Mouse (Mus musculus) embryonic stem cell, embryonic (primary cell): Measurements from ENCODE around the gene Abcb4.
"Not testable (repeated sequence)": the region's sequence is repeated elsewhere in the genome, so short reads cannot be mapped to it uniquely, and the experiment has no call there.

ENCODE experiments used
- CTCF ChIA-PET, 4 experiments: fragments of 300-600 bp in 2 of 4; fragments of 350-600 bp in 2 of 4; sonication (Branson Sonifier 250); formaldehyde crosslinking; loops; one replicate each; lab custom pipeline; 2022; ENCODE audit warnings: inconsistent platforms in 2 of 4; lab: Charles Lee
- POLR2A ChIA-PET, 4 experiments: fragments of 300-600 bp in 2 of 4; fragments of 350-600 bp in 2 of 4; sonication (Branson Sonifier 250); formaldehyde crosslinking; loops; one replicate each; lab custom pipeline; 2022; ENCODE audit warnings: antibody characterized with exemption in 4 of 4, inconsistent platforms in 1 of 4; lab: Charles Lee

The Abcb4 gene

DNA sequence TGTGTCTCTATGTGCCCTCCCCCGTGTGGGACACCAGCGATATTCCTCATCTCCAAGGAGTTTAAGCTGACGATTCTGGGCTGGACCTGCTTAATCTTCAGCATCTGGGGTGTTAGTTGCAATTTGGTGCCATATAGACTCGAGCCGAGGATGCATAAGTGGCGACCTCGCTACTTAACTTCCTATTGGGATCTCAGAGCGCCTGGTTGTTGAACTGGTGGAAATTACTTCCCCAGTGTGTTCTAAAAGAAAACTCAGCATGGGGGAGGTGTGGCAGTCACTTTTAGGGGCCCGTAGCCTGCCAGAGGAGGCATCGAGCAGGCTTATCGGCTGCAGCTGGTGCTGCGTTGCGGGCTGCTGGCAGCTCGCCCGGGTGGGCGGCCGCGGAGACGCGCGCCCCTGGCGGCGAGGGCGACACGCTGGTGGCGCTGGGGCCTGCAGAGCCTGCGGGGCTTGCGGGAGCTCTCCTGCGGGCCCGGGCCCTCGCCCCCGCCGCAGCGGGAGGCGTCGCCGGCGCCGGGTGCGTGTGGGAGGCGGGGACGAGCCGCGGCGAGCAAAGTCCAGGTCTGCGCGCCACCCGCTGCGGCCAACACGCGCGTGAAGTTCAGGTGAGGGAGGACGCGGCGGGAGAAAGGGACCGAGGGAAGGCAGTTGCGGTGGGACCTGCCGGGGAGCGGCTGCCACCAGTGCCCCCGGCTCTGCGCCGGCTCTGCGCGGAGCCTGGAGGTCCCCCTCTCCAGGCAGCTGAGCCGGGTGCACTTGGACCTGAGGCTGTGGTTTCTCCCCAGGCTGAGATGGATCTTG is at the start of gene Abcb4:
Gene Abcb4 (plus strand): TSS at position 418 of the 804 bp plus-strand sequence.
- CTCF ChIA-PET, result interaction anchor here (0.5 to 1.1 kb wide), 12 partner anchors 9 to 296 kb away, joined by 3 to 5 read pairs (median 3); partner anchors contain the start of gene Tmem243 (in 1 of the 4)

DNA sequence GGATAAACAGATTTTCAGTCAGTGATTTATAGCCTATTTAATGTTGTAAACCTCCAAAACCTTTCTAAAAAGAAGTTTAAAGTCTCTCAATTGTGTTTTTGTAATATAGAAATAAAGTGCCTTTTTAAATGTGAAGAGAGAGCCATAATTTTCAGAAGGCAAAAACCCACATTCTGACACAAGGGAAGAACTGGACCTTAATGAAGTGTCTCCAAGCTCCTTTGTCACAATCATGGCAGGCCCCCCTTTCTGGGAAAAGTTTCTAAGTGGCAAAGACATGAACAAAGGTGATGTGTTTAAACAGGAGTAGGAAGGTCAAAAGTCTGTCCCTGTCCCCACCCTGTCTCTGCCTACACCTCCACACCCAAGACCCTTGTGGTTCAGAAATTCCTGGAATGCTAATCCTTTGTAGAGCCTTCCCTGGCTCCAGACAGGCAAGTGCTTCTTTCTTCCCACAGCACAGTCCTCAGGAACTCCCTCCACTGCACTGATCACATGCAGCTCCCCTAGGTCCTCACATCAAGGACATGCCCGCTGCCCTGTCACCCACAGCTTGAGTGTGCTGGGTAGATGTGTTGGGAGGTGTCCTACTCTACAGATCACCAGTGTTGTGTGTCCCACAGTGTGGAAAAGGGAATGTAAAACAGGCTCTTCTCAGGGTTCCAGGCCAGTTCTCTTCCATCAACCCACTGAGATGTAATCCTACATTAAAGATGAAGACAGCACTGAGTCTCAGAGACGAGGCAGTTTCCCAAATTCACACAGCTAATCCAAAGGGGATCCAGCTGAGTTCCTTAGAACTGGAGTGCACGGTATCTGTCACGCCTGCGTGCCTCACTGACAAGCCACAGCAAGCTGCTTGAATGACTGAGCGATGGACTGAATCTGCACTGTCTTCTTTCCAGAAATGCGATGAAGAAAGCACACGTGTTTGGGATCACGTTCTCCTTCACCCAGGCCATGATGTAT is 44.6 kb upstream of the Abcb4 start:
- POLR2A ChIA-PET, result interaction anchor here in 3 of 4 experiments (0.6 to 2.1 kb wide), 15 partner anchors 10 to 425 kb away, joined by 3 to 10 read pairs (median 4); no protein-coding TSS in a partner anchor
- CTCF ChIA-PET, result not testable (repeated sequence)

More for the DNA sequence above, at the start of gene Abcb4:
- POLR2A ChIA-PET, result interaction anchor here in 3 of 4 experiments (0.5 to 2.6 kb wide), 4 partner anchors 43 to 272 kb away, joined by 3 to 8 read pairs (median 6); no protein-coding TSS in a partner anchor

DNA sequence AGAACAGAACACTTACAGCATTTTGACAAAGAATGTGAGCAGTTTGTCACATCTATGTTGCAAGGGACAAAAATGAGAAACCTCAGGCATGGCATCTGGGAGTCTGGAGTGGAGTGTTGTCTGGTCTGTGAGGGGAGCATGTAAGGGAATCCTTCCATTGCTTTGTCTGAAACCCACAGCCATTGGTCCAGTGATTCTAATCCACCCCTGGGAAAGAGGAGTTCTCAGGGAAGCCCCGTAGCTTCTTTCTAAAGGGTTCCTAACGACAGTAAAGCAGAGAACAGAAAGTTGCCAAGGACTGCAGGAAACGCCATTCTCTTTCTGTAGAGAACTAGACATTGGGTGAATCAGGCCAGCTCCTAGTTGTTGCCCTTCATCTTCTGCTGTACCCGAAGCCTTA is 42.7 kb upstream of the Abcb4 start:
- CTCF ChIA-PET, result interaction anchor here in 1 of 4 experiments (1.9 kb wide), 1 partner anchor 10 kb away, joined by 6 read pairs; no protein-coding TSS in a partner anchor
- POLR2A ChIA-PET, result interaction anchor here in 2 of 4 experiments (0.7 to 2.1 kb wide), 26 partner anchors 8 to 434 kb away, joined by 3 to 11 read pairs (median 4); partner anchors contain the start of genes Abcb4 (in 2 of the 2), Abcb1a (in 1 of the 2), Dbf4 (in 1 of the 2) and Rundc3b (in 1 of the 2)

DNA sequence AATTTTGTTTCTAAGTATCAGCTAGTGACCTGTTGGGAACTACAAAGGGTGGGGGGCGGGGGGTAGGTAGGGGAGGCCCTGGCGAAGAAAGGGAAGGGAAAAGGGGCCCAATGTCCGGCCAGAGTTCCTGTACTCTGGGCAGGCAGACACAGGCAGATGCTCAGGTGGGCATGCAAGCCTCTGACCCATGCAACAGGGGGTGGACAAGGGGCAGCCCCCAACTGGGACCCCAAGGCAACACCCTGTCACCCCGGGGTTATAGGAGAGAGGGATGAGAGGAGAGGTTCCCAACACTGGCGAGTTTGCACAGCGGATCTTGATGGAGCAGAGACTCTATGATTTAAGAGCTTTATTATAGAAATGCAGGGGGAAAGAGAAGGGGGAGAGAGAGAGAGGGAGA is 36.3 kb upstream of the Abcb4 start:
- ChIA-PET POLR2A (interaction anchor here in 2 of 4 experiments (0.6 to 1.9 kb wide), 7 partner anchors 10 to 714 kb away, joined by 3 to 5 read pairs (median 3); no protein-coding TSS in a partner anchor), CTCF (interaction anchor here in 1 of 4 experiments (1.4 kb wide), 1 partner anchor 9 kb away, joined by 3 read pairs; no protein-coding TSS in a partner anchor)

DNA sequence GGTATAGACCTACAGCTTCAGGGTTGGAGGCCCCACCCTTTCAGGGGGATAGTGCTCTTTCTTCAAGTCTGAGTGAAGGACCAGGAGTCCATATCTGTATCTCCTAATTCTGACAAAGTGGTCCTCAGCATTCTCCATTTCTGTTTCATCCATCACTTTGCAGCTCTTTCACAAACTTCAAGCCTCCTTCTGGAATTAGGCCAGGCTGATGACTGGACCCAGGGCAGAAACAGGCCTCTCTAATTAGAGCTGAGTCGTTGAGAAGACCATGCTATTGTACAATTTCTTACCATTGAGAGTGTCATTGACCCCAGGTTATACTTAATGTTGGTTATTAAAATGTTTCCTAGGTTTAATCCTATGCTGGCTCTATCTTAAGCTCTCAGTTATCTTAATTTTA is 31.7 kb upstream of the Abcb4 start:
- POLR2A ChIA-PET, result interaction anchor here in 1 of 4 experiments (0.8 kb wide), 1 partner anchor 10 kb away, joined by 4 read pairs; no protein-coding TSS in a partner anchor
- CTCF ChIA-PET, result no interaction called here

DNA sequence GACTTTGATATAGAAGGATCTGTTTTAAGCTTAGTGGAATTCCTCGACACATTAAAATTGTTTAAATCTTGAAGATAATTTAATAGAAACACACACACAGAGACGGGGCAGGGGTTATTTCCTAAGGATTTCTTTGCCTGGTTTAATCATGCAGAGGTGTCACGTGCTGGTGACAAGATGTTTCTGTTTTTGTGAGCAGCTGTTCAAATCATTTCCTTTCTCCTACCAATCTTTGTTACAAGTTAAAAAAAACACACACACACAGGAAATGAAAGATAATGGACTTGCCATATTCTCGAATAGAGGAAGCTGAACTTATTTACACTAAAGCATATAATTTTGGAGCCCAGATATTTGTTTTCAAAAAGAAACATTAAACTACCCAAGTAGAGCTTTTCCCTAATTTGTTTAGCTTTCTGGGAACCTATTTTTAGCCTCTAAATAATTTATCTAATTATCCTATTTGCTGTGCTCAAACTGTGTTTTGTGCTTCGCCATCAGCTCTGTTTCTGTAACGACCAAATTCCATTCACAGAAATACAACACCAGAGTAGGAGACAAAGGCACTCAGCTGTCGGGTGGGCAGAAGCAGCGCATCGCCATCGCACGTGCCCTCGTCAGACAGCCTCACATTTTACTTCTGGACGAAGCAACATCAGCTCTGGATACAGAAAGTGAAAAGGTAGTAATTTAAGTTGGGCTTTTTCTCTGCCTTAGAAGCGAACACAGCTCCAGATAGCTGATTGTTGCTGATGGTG is 29.8 kb upstream of the Abcb4 start:
- ChIA-PET POLR2A (interaction anchor here in 1 of 4 experiments (0.6 to 1.5 kb wide), 6 partner anchors 8 to 293 kb away, joined by 3 to 8 read pairs (median 5); no protein-coding TSS in a partner anchor), CTCF (interaction anchor here in 2 of 4 experiments (0.6 to 1.2 kb wide), 3 partner anchors 10 to 60 kb away, joined by 3 read pairs; no protein-coding TSS in a partner anchor)

DNA sequence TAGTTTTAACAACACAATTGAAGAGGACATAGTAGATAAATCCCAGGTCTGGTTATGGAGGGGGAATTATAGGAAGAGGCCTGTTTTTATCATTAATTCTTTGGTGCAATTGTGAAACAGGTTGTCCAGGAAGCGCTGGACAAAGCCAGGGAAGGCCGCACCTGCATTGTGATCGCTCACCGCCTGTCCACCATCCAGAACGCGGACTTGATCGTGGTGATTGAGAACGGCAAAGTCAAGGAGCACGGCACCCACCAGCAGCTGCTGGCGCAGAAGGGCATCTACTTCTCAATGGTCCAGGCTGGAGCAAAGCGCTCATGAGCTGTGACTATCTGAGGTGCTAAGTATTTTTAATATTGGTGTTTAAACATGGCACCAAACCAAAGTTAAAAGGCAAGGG is 27.9 kb upstream of the Abcb4 start:
- ChIA-PET CTCF (interaction anchor here in 1 of 4 experiments (1.1 kb wide), 1 partner anchor 8 kb away, joined by 3 read pairs; no protein-coding TSS in a partner anchor), POLR2A (interaction anchor here in 1 of 4 experiments (1.1 to 2.3 kb wide), 4 partner anchors 9 to 15 kb away, joined by 3 to 9 read pairs (median 4); no protein-coding TSS in a partner anchor)

DNA sequence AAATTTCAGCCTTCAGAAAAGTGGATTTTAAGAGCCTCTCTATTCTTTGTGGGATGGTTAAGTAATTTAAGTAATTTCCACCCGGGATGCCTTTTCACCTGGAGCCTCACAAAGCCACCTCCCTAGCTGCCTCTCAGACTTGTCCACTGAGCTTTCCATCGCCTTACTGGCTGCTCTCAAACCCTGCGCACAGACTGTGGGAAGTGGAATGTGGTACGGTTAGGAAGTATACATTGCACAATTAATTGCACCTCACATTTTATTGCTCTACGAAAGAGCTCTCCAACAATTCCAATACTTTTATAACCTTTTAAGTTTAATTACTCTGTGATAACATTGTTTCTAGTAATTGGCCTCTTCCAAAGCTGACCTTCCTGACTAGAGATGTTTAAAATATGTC is 27.2 kb upstream of the Abcb4 start:
- CTCF ChIA-PET, result interaction anchor here in 1 of 4 experiments (1.1 kb wide), 1 partner anchor 9 kb away, joined by 3 read pairs; no protein-coding TSS in a partner anchor

DNA sequence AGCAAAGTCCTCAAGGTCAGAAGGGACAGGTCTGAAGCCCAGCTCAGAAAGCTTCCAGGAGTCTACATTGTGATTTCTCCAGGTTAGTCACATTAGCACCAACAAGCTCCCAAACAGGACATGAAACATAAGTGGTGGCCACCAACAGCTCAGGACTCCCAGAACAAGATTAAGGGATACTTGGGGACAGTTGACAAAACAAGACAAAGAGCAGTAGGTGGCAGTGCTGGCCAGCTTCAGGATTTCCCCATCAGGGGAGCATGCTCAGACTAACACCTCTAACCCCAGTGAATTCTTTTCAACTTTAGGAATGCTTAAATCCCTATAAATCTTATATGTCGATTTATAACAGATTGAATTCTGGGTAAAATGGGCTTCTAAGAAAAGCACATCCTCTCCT is 25.5 kb upstream of the Abcb4 start:
- POLR2A ChIA-PET, result interaction anchor here in 1 of 4 experiments (0.9 to 2.3 kb wide), 6 partner anchors 12 to 323 kb away, joined by 3 to 9 read pairs (median 3); partner anchors contain the start of gene Tmem243

More for the DNA sequence above, 27.2 kb upstream of the Abcb4 start:
- POLR2A ChIA-PET, result interaction anchor here in 1 of 4 experiments (0.6 to 2.3 kb wide), 5 partner anchors 10 to 218 kb away, joined by 3 to 9 read pairs (median 3); no protein-coding TSS in a partner anchor

DNA sequence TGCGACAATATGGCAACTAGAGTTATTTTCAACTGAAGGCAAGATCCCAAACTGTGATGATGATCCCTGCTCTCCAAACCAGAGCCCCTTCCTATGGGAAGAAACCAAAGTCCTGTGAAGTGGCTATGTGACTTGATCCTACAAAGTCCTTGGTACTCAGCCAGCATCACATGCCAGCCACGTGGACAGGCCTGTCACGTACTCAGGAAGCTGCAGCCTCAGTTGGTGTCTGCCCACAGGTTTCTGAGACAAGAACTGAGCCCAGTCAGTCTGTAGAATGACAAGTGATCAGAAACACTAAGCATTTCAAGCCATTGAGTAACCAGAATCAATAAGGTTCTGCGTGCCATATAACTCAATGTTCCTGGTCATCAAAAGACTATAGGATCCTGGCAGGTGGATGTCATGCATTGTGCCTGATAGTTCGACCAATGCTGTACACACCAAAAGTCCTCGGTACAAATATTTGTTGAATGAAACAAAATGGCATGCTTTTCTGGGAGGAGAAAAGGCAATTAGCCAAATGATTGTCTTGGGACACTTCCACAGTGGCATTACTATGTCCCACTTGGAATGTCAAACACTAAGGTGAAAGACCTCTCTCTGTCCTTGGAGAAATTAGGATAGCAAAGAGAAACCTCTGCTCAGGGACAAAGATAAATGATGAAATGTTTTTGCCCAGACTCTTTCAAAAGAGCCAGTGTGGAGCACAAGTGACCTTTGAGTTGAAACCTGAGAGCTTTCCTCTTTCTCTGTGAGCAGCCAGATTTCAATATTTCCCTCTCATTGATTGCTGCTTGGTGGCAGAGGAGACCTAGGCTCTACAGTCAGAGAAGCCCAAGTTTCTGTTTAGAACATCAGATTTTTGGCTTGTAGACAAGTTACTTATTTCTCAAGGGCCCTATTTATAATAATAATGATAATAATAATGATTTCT is 20.3 kb upstream of the Abcb4 start:
- CTCF ChIA-PET, result no interaction called here
- POLR2A ChIA-PET, result interaction anchor here in 1 of 4 experiments (1.8 kb wide), 1 partner anchor 10 kb away, joined by 4 read pairs; no protein-coding TSS in a partner anchor

More for the DNA sequence above, 25.5 kb upstream of the Abcb4 start:
- CTCF ChIA-PET, result interaction anchor here in 1 of 4 experiments (0.7 to 1.1 kb wide), 2 partner anchors 188 to 244 kb away, joined by 3 to 4 read pairs; no protein-coding TSS in a partner anchor

DNA sequence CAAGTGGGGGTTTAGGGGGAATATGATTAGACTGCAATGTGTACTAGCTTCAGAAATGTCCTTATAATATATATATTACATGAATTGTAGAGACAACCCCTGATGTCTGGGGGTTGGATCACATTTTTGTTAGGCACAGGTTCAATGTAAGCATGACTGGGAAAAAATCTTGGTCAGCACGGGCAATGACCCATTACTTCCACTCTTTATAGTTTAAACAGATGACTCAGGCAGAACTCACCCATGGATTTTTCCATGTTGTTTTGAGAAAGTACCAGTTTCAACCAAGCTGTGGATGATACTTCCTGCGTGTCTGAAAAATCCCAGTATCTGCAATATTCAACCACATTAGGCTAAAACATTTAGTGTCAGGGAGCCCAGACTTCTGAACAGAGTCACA is 16.4 kb upstream of the Abcb4 start:
- ChIA-PET CTCF (no interaction called here), POLR2A (interaction anchor here in 1 of 4 experiments (1.0 to 1.2 kb wide), 2 partner anchors 17 to 80 kb away, joined by 3 read pairs; no protein-coding TSS in a partner anchor)

DNA sequence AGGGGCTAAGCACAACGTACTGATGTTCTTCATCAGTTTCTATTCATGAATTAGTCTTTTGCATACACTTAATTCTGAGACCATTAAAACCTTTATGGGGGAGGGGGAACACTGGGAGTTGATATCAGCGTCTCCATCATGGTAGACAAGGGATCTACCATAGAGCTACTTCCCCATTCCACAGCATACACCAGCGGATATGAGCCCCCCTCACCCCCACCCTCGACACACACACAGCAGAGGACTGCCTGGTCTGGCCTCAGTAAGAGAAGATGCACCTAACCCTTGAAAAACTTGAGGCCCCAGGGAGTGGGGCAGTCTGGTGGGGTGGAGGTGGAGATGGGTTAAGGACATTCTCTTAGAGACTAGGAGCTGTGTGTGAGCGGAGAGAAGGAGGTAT is 15.7 kb upstream of the Abcb4 start:
- CTCF ChIA-PET, result no interaction called here
- POLR2A ChIA-PET, result interaction anchor here in 1 of 4 experiments (0.6 to 1.0 kb wide), 2 partner anchors 18 to 24 kb away, joined by 3 read pairs; no protein-coding TSS in a partner anchor

DNA sequence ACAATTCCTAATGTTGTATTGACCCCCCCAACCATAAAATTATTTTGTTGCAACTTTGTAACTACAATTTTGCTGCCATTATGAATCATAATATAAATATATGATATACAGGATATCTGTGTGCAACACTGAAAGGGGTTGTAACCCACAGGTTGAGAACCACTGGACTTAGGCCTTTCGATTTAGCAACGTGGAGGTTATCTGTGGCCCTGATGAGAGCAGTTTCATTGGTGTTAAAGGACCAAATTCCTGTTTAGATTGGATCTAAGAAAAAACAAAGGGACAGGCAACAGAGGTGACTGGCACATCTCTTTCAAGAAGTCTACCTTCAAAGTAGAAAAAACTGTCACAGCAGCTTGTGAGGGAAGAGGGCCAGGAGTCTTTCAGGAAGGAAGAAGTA is 7.7 kb upstream of the Abcb4 start:
- ChIA-PET CTCF (interaction anchor here in 1 of 4 experiments (0.6 kb wide), 1 partner anchor 1447 kb away, joined by 3 read pairs; no protein-coding TSS in a partner anchor), POLR2A (interaction anchor here in 1 of 4 experiments (0.9 kb wide), 1 partner anchor 10 kb away, joined by 5 read pairs; no protein-coding TSS in a partner anchor)

DNA sequence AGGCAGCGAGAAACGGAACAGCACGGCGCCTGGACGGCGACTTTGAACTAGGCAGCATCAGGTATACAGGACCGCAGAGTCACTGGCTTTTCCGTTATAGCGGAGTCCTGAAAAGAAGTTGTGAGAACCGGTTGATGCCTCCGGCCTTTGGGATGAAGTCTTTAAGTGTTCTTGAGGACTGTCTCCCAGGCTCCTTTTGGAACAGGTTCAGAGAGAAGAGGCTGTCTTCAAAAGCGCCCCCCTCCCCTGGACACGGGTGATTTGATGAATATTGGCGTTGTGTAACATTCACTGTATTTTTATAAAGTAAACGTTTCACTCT is 548 bp downstream of the Abcb4 start:
- CTCF ChIA-PET, result interaction anchor here (0.5 to 1.1 kb wide), 8 partner anchors 10 to 263 kb away, joined by 3 to 4 read pairs (median 3); partner anchors contain the start of gene Tmem243 (in 1 of the 4)
- POLR2A ChIA-PET, result interaction anchor here in 2 of 4 experiments (1.0 to 2.6 kb wide), 3 partner anchors 43 to 272 kb away, joined by 3 to 8 read pairs (median 7); no protein-coding TSS in a partner anchor
